Mouse (Mus musculus) C2C12 (cell line): Measurements from ENCODE around the gene Gm3055.
"Not testable (repeated sequence)": the region's sequence is repeated elsewhere in the genome, so short reads cannot be mapped to it uniquely, and the experiment has no call there.

Source experiments
- CEBPB ChIP-seq: IDR thresholded peaks from one replicate; pipeline ENCODE4 v1.6.1; 2011; ENCODE audit warnings: low read depth, mild to moderate bottlenecking, control low read depth, moderate library complexity
- USF1 ChIP-seq: IDR thresholded peaks from one replicate; pipeline ENCODE4 v1.6.1; 2011; ENCODE audit warnings: low read depth, mild to moderate bottlenecking, control low read depth, moderate library complexity

- not testable (repeated sequence) for TF ChIP-seq USF1, CEBPB
These were observed at the start of gene Gm3055 for GRCm38 (mm10) chr10:81770506-81771403.
